Mouse (Mus musculus): ENCODE measurements around the gene Hsd17b13.

DNA sequence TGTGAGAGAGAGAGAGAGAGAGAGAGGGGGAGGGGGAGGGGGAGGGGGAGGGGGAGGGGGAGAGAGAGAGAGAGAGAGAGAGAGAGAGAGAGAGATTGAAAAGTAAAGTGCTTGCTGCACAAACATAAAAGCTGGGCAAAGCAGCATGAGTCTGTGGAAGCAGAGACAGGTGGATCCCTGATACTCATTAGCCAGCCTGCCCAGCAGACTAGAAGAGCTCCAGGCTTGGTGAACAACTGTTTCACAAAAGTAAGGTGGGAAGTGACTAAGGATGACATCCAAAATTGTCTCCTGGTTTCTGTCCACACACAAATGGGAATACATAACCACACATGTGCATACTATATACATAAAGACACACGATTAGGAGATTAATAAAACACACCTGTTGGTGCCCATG lies 37.4 kb downstream of the Hsd17b13 start:
- TF ChIP-seq CTCF (IDR thresholded peaks at IDR 0.05; ENCODE audit: borderline replicate concordance, insufficient read depth, low read depth, low read length) (no peak), POLR2A (IDR thresholded peaks at IDR 0.05; ENCODE audit: borderline replicate concordance, insufficient read depth, low read length) (no peak)

Measured in cerebellum, adult 2 months (tissue).